31 mouse cellular contexts compared by ENCODE assay signal in the genomic region with DNA sequence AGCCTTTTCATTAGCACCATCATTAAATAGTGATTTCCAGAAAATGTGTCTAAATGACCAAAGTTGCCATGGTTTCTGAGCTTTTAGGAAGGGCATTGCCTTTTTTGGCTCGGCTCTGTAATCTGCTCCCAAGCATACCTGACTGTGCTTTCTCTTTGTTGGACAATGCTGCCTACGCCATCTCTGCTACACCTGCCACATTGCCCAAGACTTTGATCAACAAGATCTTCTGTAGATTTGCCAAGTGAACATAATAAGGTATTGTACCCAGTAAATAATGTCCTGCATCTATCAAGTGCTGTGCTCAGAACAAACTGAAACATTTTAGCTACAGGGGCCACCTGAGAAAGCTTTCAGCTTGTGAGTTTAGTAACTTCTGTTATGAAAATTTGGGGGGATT.
"Had no signal": no experiment of that assay in that cellular context is flagged by ENCODE, and none has a peak within 500 bp of the region (broad histone marks: within the 10 kb centered on the region; RNA-seq: fewer than 3 reads in every experiment).

No protein-coding gene starts in this region.

- H3K4me1 ChIP-seq: limb, embryonic 10.5 days; limb, embryonic 12.5 days; limb, embryonic 13.5 days; limb, embryonic 15.5 days; liver, embryonic 12.5 days; liver, embryonic 13.5 days; liver, embryonic 15.5 days; lung, embryonic 15.5 days; midbrain, embryonic 10.5 days; midbrain, embryonic 12.5 days; midbrain, embryonic 13.5 days; midbrain, embryonic 15.5 days; neural tube, embryonic 12.5 days had no signal

- DNase-seq: left cerebral cortex, postnatal 4 days; liver; liver, embryonic 13.5 days; liver, postnatal 0 days; lung, adult 18-20 months; lung, adult 2 months; lung, embryonic 14.5 days; lung, postnatal 10 days; lung, postnatal 14 days; lung, postnatal 36 days; lung, postnatal 4 days; midbrain, embryonic 14.5 days had no signal

- ATAC-seq: liver, embryonic 12.5 days; liver, postnatal 0 days; lung, postnatal 0 days; midbrain, embryonic 13.5 days; midbrain, embryonic 15.5 days; midbrain, embryonic 16.5 days had no signal

- H3K9me3 ChIP-seq: limb, embryonic 10.5 days; limb, embryonic 12.5 days; limb, embryonic 13.5 days; limb, embryonic 15.5 days; liver, embryonic 12.5 days; liver, embryonic 13.5 days; liver, embryonic 15.5 days; lung, embryonic 15.5 days; megakaryocyte, embryonic 14.5 days; midbrain, embryonic 10.5 days; midbrain, embryonic 12.5 days; midbrain, embryonic 13.5 days; midbrain, embryonic 15.5 days; neural tube, embryonic 12.5 days had no signal

- H3K4me3 ChIP-seq: limb, embryonic 10.5 days; limb, embryonic 12.5 days; limb, embryonic 13.5 days; limb, embryonic 15.5 days; liver, embryonic 12.5 days; liver, embryonic 13.5 days; liver, embryonic 15.5 days; lung, embryonic 15.5 days; megakaryocyte, embryonic 14.5 days; midbrain, embryonic 10.5 days; midbrain, embryonic 12.5 days; midbrain, embryonic 13.5 days; midbrain, embryonic 15.5 days; myocyte; neural tube, embryonic 12.5 days had no signal

- H3K36me3 ChIP-seq: limb, embryonic 10.5 days; limb, embryonic 12.5 days; limb, embryonic 13.5 days; limb, embryonic 15.5 days; liver, embryonic 12.5 days; liver, embryonic 13.5 days; liver, embryonic 15.5 days; lung, embryonic 15.5 days; midbrain, embryonic 10.5 days; midbrain, embryonic 12.5 days; midbrain, embryonic 13.5 days; midbrain, embryonic 15.5 days; neural tube, embryonic 12.5 days had no signal

- H3K27me3 ChIP-seq: limb, embryonic 15.5 days; liver, embryonic 12.5 days; liver, embryonic 13.5 days; liver, embryonic 15.5 days; lung, embryonic 15.5 days; neural tube, embryonic 12.5 days had no signal

- H3K4me2 ChIP-seq: limb, embryonic 12.5 days; limb, embryonic 13.5 days; limb, embryonic 15.5 days; liver, embryonic 12.5 days; liver, embryonic 13.5 days; liver, embryonic 15.5 days; lung, embryonic 14.5 days; lung, embryonic 15.5 days; midbrain, embryonic 11.5 days; midbrain, embryonic 12.5 days; midbrain, embryonic 13.5 days; midbrain, embryonic 15.5 days; neural tube, embryonic 12.5 days had no signal

- H3K27ac ChIP-seq: limb, embryonic 10.5 days; limb, embryonic 12.5 days; limb, embryonic 13.5 days; limb, embryonic 15.5 days; liver, embryonic 12.5 days; liver, embryonic 13.5 days; liver, embryonic 14.5 days; liver, embryonic 15.5 days; lung, embryonic 15.5 days; macrophage; midbrain, embryonic 10.5 days; midbrain, embryonic 12.5 days; midbrain, embryonic 13.5 days; midbrain, embryonic 15.5 days; neural tube, embryonic 12.5 days had no signal

- H3K9ac ChIP-seq: limb, embryonic 12.5 days; limb, embryonic 13.5 days; limb, embryonic 15.5 days; liver, embryonic 12.5 days; liver, embryonic 13.5 days; liver, embryonic 14.5 days; liver, embryonic 15.5 days; liver, postnatal 0 days; lung, embryonic 14.5 days; lung, embryonic 15.5 days; midbrain, embryonic 12.5 days; midbrain, embryonic 13.5 days; midbrain, embryonic 15.5 days; neural tube, embryonic 12.5 days had no signal
